Mouse (Mus musculus): ENCODE measurements at regions not wholly inside any gene's neighbourhood (a gene's known extent, or its start where the extent isn't known, plus 50 kb on each side); places are given as distances from the start of the nearest gene placed in this dataset.
A peak's percentile ranks its signal among the peaks of the same experiment; 100 is the strongest.

DNA sequence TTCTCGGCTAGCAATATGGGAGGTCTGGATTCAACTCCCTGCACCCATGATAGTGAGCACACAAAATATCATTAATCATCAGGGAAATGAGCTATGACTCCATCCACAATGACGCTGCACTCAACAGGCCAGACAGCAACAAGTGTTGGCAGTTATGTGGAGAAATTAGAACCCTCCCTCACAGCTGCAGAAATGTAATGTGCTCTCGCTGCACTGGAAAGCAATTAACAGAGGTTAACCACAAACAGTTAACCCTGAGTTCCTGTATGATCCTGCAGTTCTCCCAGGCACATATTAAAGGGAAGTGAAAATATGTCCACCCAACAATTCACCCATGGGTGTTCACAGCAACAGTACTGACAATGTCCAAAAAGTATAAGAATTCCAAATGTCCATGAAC lies 54.0 kb upstream of the Jade2 start:
- Histone ChIP-seq H3K9ac (no peak overlapping the region), H3K36me3 (no peaks in the 10 kb centered on the region)
- 18% methylated on average over 3 of the region's 3 CpGs for WGBS (ENCODE audit: insufficient replicate concordance)

DNA sequence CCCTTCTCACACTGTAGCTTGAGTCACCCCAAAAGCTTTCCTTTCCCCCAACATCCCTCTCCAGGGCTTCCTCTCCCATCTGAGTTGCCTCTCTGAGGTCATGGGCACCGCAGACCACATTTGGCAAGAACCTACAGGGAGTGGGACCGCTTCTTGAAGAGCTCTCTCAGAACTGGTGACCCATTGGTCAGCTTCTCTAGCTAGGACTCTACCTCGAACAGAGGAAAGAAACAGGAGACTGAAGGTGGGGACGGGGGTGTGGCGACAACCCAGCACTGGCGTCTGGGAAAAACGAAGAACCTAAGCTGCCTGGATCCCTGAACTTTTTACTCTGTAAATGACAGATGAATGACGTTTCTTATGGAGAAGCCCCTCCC lies 51.8 kb upstream of the Cdkn2aipnl start:
- H3K36me3 ChIP-seq: no peaks in the 10 kb centered on the region
- no peak for ATAC-seq (ENCODE audit: low read depth)
- no peaks in the 10 kb centered on the region for H3K9me3 ChIP-seq (replicated peaks)
- peaks cover 19% of the 10 kb centered on the region for H3K4me1 ChIP-seq (replicated peaks)
- H3K4me3 ChIP-seq (replicated peaks): peak overlapping the region; percentile 36
- H3K27me3 ChIP-seq: no peaks in the 10 kb centered on the region
- DNase-seq: no peak
- H3K9ac ChIP-seq: peak overlapping the region; percentile 37; the same call in 1 of the 2 replicates
- H3K27ac ChIP-seq: 0 out of 2 replicates have a peak overlapping the region, but pooled peaks have one; percentile 10
- peak overlapping the region; percentile 65 for H3K4me2 ChIP-seq
- WGBS (ENCODE audit: insufficient replicate concordance): 27% methylated on average over 8 of the region's 8 CpGs

More for the DNA sequence above, 54.0 kb upstream of the Jade2 start:
- H3K9me3 ChIP-seq (replicated peaks): no peaks in the 10 kb centered on the region
- ATAC-seq (ENCODE audit: low read depth) (no peak), DNase-seq (no peak)
- H3K4me2 ChIP-seq: no peak overlapping the region
- H3K4me3 ChIP-seq (replicated peaks): no peak overlapping the region
- H3K4me1 ChIP-seq (replicated peaks): peaks cover 14% of the 10 kb centered on the region
- H3K27ac ChIP-seq: no peak overlapping the region
- no peaks in the 10 kb centered on the region for H3K27me3 ChIP-seq

DNA sequence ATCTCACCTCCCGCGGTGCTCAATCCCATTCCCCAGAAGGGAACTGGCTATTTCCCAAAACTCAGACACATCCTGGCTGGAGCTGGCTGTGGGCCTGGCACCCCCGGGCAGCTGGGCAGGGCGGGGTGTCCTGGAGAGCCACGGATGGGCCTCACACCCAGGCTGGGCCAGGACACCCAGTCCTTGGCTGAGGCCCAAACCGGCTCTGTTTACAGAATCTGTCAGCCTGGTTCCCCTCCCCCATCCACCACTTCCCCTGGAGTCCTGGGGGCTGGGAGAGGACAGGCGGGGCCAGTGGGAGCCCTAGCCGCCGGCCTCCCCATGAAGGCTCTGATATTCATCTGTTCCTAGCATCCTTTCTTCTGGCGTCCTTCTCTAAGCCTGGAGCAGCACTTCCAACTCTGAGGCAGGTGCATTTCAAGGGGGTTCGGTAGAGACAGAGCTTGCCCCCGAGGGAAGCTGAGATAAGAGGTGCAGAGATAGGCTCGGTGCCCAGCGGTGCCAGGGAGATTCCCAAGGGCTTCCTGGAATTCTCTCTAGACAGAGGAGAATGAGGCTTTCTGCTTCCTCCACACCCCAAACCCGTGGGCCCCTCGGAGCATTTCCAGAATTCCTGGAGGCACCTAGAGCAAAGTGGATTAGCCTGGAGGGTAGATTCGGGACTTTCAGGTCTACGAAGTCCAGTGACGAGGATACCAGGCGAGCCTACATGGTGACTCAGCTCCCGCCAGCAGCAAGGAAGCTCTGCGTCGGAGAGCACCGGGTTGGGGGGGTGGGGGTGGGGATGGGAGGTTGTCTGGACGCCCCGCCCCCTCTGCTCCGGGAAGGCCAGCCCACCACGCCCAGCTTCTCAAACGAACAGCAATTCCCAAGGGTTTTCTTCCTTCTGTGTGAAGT lies 51.2 kb upstream of the Cdkn2aipnl start:
- peak; percentile 66 for ATAC-seq (ENCODE audit: low read depth)
- Histone ChIP-seq H3K4me2 (peak overlapping the region; percentile 65), H3K4me3 (replicated peaks) (peak overlapping the region; percentile 36), H3K9ac (peak overlapping the region; percentile 37), H3K27me3 (no peaks in the 10 kb centered on the region), H3K36me3 (no peaks in the 10 kb centered on the region), H3K4me1 (replicated peaks) (peaks cover 19% of the 10 kb centered on the region), H3K9me3 (replicated peaks) (no peaks in the 10 kb centered on the region), H3K27ac (peak overlapping the region; percentile 55)
- peak; percentile 5 for DNase-seq
- WGBS (ENCODE audit: insufficient replicate concordance): 2% methylated on average over 29 of the region's 29 CpGs

Data from liver, embryonic 13.5 days (tissue).